Mouse (Mus musculus): ENCODE data around the gene Pik3cg. TPM values are rescaled to one million over a fixed set of nuclear protein-coding genes. Genes with fewer than 3 reads are reported as not detected.

Gene Pik3cg
- polyA plus RNA-seq, 1 experiment from 2014 or later, result 4.0 TPM

- Histone ChIP-seq H3K36me3 (ENCODE audit: control insufficient read depth, insufficient read depth) (no peaks in the 10 kb centered on the region), H3K4me3 (ENCODE audit: low read depth, low read length) (peak overlapping the region; percentile 68), H3K27ac (ENCODE audit: low read length) (peak overlapping the region; percentile 99), H3K9me3 (replicated peaks; ENCODE audit: control insufficient read depth, low read length) (no peaks in the 10 kb centered on the region), H3K9ac (ENCODE audit: low read depth, low read length) (peak overlapping the region; percentile 84), H3K4me2 (ENCODE audit: low read depth, low read length) (peak overlapping the region; percentile 59), H3K4me1 (ENCODE audit: control insufficient read depth, low read depth, low read length) (peaks cover 30% of the 10 kb centered on the region), H3K27me3 (ENCODE audit: control insufficient read depth, insufficient read depth, low read depth, low read length) (no peaks in the 10 kb centered on the region)
- 30% methylated on average over 8 of the region's 8 CpGs for WGBS (ENCODE audit: insufficient replicate concordance)
- no peak for ATAC-seq (ENCODE audit: low read depth)
These were observed 84.4 kb downstream of the Pik3cg start for GRCm38 (mm10) chr12:32124030-32124429.

- Histone ChIP-seq H3K27me3 (ENCODE audit: control insufficient read depth, insufficient read depth, low read depth, low read length) (no peaks in the 10 kb centered on the region), H3K36me3 (ENCODE audit: control insufficient read depth, insufficient read depth) (no peaks in the 10 kb centered on the region), H3K9ac (ENCODE audit: low read depth, low read length) (peak overlapping the region; percentile 84), H3K9me3 (replicated peaks; ENCODE audit: control insufficient read depth, low read length) (no peaks in the 10 kb centered on the region), H3K4me3 (ENCODE audit: low read depth, low read length) (peak overlapping the region; percentile 68), H3K4me2 (ENCODE audit: low read depth, low read length) (peak overlapping the region; percentile 59), H3K27ac (ENCODE audit: low read length) (peak overlapping the region; percentile 99), H3K4me1 (ENCODE audit: control insufficient read depth, low read depth, low read length) (peaks cover 30% of the 10 kb centered on the region)
- ATAC-seq (ENCODE audit: low read depth), result peak; percentile 89
- 12% methylated on average over 5 of the region's 5 CpGs for WGBS (ENCODE audit: insufficient replicate concordance)
These were observed 84.9 kb downstream of the Pik3cg start for GRCm38 (mm10) chr12:32123559-32123958.

Other genes starting within 250 kb of the Pik3cg start
- gene Prkar2b, start 147.4 kb downstream of the Pik3cg start, polyA plus RNA-seq (2015; fragmentation: Nextera tagmentation; extraction: Ambion mirVana), result 51.1 and 53.8 TPM in 2 replicates
- gene Ccdc71l, start 170.0 kb upstream of the Pik3cg start, polyA plus RNA-seq (2015; fragmentation: Nextera tagmentation; extraction: Ambion mirVana), result 2.1 and 3.3 TPM in 2 replicates

All from liver, embryonic 16.5 days (tissue).